Mouse (Mus musculus) neural tube, embryonic 12.5 days (tissue): Measurements from ENCODE around the gene Zscan22. TPM values are rescaled to one million over a fixed set of nuclear protein-coding genes. Genes with fewer than 3 reads are reported as not detected.
"Not testable (repeated sequence)": the region's sequence is repeated elsewhere in the genome, so short reads cannot be mapped to it uniquely, and the experiment has no call there.

Source experiments
- ATAC-seq: fragments of 200-750 bp; cut with Nextera tagmentation; 2 replicates; pipeline ENCODE4 v1.8.0; 2017; ENCODE audit warnings: low read depth, mild to moderate bottlenecking, moderate TSS enrichment, moderate library complexity; ENCODE audit not compliant: low FRiP score
- H3K27ac ChIP-seq: fragments of 300-500 bp; sonication (generic); 2 replicates; pipeline ENCODE4 v1.5.1; 2016
- H3K27me3 ChIP-seq: fragments of 300-500 bp; sonication (generic); replicated peaks from 2 replicates; pipeline ENCODE4 v1.6.1; 2016; ENCODE audit warnings: mild to moderate bottlenecking
- H3K36me3 ChIP-seq: fragments of 300-500 bp; sonication (generic); 2 replicates; pipeline ENCODE4 v1.6.1; 2016; ENCODE audit warnings: mild to moderate bottlenecking
- H3K4me1 ChIP-seq: fragments of 300-500 bp; sonication (generic); 2 replicates; pipeline ENCODE4 v1.6.1; 2016
- H3K4me2 ChIP-seq: fragments of 300-500 bp; sonication (generic); replicated peaks from 2 replicates; pipeline ENCODE4 v1.6.1; 2016; ENCODE audit warnings: mild to moderate bottlenecking
- H3K4me3 ChIP-seq: fragments of 300-500 bp; sonication (generic); 2 replicates; pipeline ENCODE4 v1.5.1; 2016
- H3K9ac ChIP-seq: fragments of 300-500 bp; sonication (generic); 2 replicates; pipeline ENCODE4 v1.6.1; 2016; ENCODE audit warnings: mild to moderate bottlenecking
- H3K9me3 ChIP-seq: fragments of 300-500 bp; sonication (generic); 2 replicates; pipeline ENCODE4 v1.6.1; 2016; ENCODE audit warnings: mild to moderate bottlenecking
- WGBS: fragments of 180-500 bp; shearing (Covaris S2); methylation state at CpG from one replicate; pipeline ENCODE4 v1.1.7; 2016; 5-methylcytosine and 5-hydroxymethylcytosine counted together
- polyA plus RNA-seq: library from polyadenylated mRNA; unstranded; fragments of >200 nt; fragmentation: Nextera tagmentation; extraction: Ambion mirVana; gene quantifications from 2 replicates; pipeline ENCODE4 v1.2.1, GENCODE M21; 2016

The Zscan22 gene
- polyA plus RNA-seq, 1 experiment from 2014 or later, result 12.5 TPM

GRCm38 (mm10) chr7:12909498-12909962, 11.9 kb downstream of the Zscan22 start:
- peak overlapping the region; percentile 42 for H3K4me3 ChIP-seq
- peaks cover 39% of the 10 kb centered on the region for H3K36me3 ChIP-seq
- H3K9ac ChIP-seq, result peak overlapping the region; percentile 61
- peak overlapping the region; percentile 59 for H3K4me2 ChIP-seq
- ATAC-seq, result peak; percentile 62
- WGBS, result 43% methylated on average over 7 of the region's 7 CpGs
- no peaks in the 10 kb centered on the region for H3K9me3 ChIP-seq
- H3K27me3 ChIP-seq, result no peaks in the 10 kb centered on the region
- H3K27ac ChIP-seq, result peak overlapping the region; percentile 46; the same call in 1 of the 2 replicates
- H3K4me1 ChIP-seq, result peaks cover 6% of the 10 kb centered on the region; the same call in 1 of the 2 replicates

DNA sequence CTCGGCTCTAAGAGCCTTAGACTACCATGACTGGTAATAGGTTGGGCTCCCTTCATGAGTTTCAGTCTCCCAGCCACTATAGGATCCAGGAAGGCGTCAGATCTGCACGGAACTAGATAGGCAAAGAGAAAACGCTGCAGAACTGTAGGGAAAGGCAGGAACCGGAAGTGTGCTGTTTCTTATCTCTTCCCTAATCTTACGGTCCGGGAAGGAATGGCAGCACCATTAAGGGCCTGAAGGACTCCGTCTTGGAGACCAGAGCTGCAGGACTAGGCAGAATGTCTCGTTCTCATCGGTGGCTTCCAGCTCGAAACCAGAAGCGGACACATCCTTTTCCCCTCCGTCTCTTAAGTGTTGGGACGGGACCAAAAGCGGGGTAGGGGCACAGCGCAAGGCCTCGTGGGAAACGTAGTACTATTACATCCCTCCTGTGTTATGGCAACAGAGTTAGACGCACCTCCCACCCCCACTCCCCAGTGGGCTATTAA, 12.6 kb downstream of the Zscan22 start:
- peaks cover 6% of the 10 kb centered on the region; the same call in 1 of the 2 replicates for H3K4me1 ChIP-seq
- H3K27me3 ChIP-seq, result no peaks in the 10 kb centered on the region
- peak overlapping the region; percentile 59 for H3K4me2 ChIP-seq
- H3K9me3 ChIP-seq, result no peaks in the 10 kb centered on the region
- H3K4me3 ChIP-seq, result peak overlapping the region; percentile 42
- H3K9ac ChIP-seq, result peak overlapping the region; percentile 61
- peak; percentile 85 for ATAC-seq
- H3K36me3 ChIP-seq, result peaks cover 33% of the 10 kb centered on the region
- peak overlapping the region; percentile 46 for H3K27ac ChIP-seq
- WGBS, result 7% methylated on average over 19 of the region's 19 CpGs

- Histone ChIP-seq H3K4me2 (no peak overlapping the region), H3K9ac (no peak overlapping the region), H3K4me3 (no peak overlapping the region), H3K4me1 (peaks cover 6% of the 10 kb centered on the region; the same call in 1 of the 2 replicates), H3K36me3 (peaks cover under 1% of the 10 kb centered on the region; the same call in 1 of the 2 replicates), H3K27me3 (no peaks in the 10 kb centered on the region), H3K27ac (no peak overlapping the region), H3K9me3 (no peaks in the 10 kb centered on the region)
- ATAC-seq, result no peak
Observed at GRCm38 (mm10) chr7:12913556-12913955, 15.9 kb downstream of the Zscan22 start.

DNA sequence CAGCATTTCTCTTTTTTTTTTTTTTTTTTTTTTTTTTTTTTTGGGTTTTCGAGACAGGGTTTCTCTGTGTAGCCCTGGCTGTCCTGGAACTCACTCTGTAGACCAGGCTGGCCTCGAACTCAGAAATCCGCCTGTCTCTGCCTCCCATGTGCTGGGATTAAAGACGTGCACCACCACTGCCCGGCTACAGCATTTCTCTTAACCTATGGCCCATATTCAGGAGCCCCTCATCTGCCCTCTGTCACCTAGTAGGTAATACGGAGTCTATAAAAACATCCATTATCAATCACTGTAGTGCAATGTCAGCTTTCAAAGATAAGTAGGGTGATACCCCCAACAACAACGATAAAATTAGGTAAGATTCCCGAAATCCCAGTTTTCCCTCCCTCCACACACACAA, 22.9 kb downstream of the Zscan22 start:
- Histone ChIP-seq H3K4me1 (peaks cover 11% of the 10 kb centered on the region), H3K4me2 (peak overlapping the region; percentile 82; the same call in 1 of the 2 replicates), H3K36me3 (peaks cover 23% of the 10 kb centered on the region)
- not testable (repeated sequence) for H3K27me3 ChIP-seq, ATAC-seq, H3K27ac ChIP-seq, H3K9me3 ChIP-seq, H3K9ac ChIP-seq, H3K4me3 ChIP-seq
- 88% methylated on average over 7 of the region's 8 CpGs for WGBS

GRCm38 (mm10) chr7:12921318-12921704, 23.7 kb downstream of the Zscan22 start:
- H3K27ac ChIP-seq, result peak overlapping the region; percentile 75
- peak overlapping the region; percentile 86 for H3K4me3 ChIP-seq
- peak overlapping the region; percentile 71 for H3K9ac ChIP-seq
- H3K9me3 ChIP-seq, result no peaks in the 10 kb centered on the region
- H3K27me3 ChIP-seq, result peaks cover 5% of the 10 kb centered on the region
- peaks cover 31% of the 10 kb centered on the region for H3K36me3 ChIP-seq
- peaks cover 11% of the 10 kb centered on the region for H3K4me1 ChIP-seq
- peak; percentile 19; the same call in 1 of the 2 replicates for ATAC-seq
- 0% methylated on average over 3 of the region's 3 CpGs for WGBS
- H3K4me2 ChIP-seq, result peak overlapping the region; percentile 82

GRCm38 (mm10) chr7:12921705-12922465, 24.3 kb downstream of the Zscan22 start, which contains the start of gene Rps5:
Gene Rps5 (plus strand): TSS chr7:12922290.
- ATAC-seq, result peak; percentile 98
- Histone ChIP-seq H3K9ac (peak within 1 kb of the TSS; percentile 77), H3K4me3 (peak within 1 kb of the TSS; percentile 86), H3K27ac (peak within 1 kb of the TSS; percentile 75), H3K36me3 (peaks cover 37% of the 10 kb centered on the region), H3K4me2 (peak within 1 kb of the TSS; percentile 93), H3K9me3 (no peaks in the 10 kb centered on the region), H3K4me1 (peaks cover 11% of the 10 kb centered on the region), H3K27me3 (peaks cover 11% of the 10 kb centered on the region)
- under 1% methylated on average over 55 of the region's 55 CpGs for WGBS

GRCm38 (mm10) chr7:12922729-12923128, 25.1 kb downstream of the Zscan22 start:
- peak overlapping the region; percentile 86 for H3K4me3 ChIP-seq
- H3K4me1 ChIP-seq, result peaks cover 13% of the 10 kb centered on the region
- ATAC-seq, result no peak
- H3K4me2 ChIP-seq, result peak overlapping the region; percentile 93
- peak overlapping the region; percentile 77 for H3K9ac ChIP-seq
- H3K36me3 ChIP-seq, result peaks cover 42% of the 10 kb centered on the region
- 3% methylated on average over 8 of the region's 8 CpGs for WGBS
- H3K9me3 ChIP-seq, result no peaks in the 10 kb centered on the region
- no peak overlapping the region for H3K27ac ChIP-seq
- peaks cover 19% of the 10 kb centered on the region for H3K27me3 ChIP-seq

DNA sequence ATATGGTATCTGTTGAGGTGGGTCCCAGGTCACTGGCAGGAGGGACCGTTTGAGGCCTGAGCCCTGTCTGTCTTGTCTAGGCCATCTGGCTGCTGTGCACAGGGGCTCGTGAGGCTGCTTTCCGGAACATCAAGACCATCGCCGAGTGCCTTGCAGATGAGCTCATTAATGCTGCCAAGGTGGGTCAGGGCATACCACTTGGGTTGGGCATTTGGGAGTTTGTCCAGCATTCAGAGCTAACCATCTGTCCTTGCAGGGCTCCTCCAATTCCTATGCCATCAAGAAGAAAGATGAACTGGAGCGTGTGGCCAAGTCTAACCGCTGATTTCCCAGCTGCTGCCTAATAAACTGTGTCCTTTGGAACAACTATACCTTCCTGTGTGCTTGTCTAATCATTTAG, 28.7 kb downstream of the Zscan22 start:
- H3K9ac ChIP-seq, result no peak overlapping the region
- peaks cover 50% of the 10 kb centered on the region for H3K36me3 ChIP-seq
- H3K27me3 ChIP-seq, result peaks cover 30% of the 10 kb centered on the region
- H3K4me1 ChIP-seq, result peaks cover 19% of the 10 kb centered on the region
- no peak overlapping the region for H3K27ac ChIP-seq
- no peak overlapping the region for H3K4me2 ChIP-seq
- H3K9me3 ChIP-seq, result no peaks in the 10 kb centered on the region
- no peak for ATAC-seq
- no peak overlapping the region for H3K4me3 ChIP-seq
- WGBS, result 88% methylated on average over 7 of the region's 7 CpGs

DNA sequence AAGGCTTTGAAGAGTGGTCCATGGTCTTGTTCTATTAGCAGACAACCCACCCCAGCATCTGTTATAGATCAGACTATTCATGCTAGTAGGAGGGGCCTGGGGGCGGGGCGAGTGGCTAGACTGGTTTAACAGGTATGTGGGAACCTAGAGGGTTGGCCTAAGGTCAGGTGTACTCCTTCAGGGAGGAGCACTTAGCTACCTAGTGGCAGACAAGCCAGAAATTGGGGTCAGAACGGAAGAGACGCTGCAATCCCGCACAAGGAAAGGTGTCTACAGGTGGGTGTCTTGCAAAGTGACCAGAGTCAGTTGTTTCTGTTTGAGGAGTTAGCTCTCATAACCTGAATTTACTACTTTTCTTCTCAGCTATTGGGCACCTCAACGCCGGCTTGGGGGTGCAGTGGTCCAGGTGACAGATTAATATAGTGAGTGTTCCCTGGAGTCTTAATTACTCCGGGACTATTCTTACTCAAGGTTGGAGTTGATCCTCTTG, 29.6 kb downstream of the Zscan22 start, which contains the start of gene Rnf225:
Gene Rnf225, plus strand, starts transcription at position 226 of the 490 bp plus-strand sequence.
- Histone ChIP-seq H3K27me3 (peaks cover 30% of the 10 kb centered on the region), H3K9ac (peak within 1 kb of the TSS; percentile 44), H3K27ac (no peak within 1 kb of the TSS), H3K4me2 (peak within 1 kb of the TSS; percentile 57), H3K4me3 (peak within 1 kb of the TSS; percentile 27; the same call in 1 of the 2 replicates), H3K4me1 (peaks cover 19% of the 10 kb centered on the region), H3K36me3 (peaks cover 50% of the 10 kb centered on the region), H3K9me3 (no peaks in the 10 kb centered on the region)
- 25% methylated on average over 8 of the region's 8 CpGs for WGBS
- ATAC-seq, result no peak

DNA sequence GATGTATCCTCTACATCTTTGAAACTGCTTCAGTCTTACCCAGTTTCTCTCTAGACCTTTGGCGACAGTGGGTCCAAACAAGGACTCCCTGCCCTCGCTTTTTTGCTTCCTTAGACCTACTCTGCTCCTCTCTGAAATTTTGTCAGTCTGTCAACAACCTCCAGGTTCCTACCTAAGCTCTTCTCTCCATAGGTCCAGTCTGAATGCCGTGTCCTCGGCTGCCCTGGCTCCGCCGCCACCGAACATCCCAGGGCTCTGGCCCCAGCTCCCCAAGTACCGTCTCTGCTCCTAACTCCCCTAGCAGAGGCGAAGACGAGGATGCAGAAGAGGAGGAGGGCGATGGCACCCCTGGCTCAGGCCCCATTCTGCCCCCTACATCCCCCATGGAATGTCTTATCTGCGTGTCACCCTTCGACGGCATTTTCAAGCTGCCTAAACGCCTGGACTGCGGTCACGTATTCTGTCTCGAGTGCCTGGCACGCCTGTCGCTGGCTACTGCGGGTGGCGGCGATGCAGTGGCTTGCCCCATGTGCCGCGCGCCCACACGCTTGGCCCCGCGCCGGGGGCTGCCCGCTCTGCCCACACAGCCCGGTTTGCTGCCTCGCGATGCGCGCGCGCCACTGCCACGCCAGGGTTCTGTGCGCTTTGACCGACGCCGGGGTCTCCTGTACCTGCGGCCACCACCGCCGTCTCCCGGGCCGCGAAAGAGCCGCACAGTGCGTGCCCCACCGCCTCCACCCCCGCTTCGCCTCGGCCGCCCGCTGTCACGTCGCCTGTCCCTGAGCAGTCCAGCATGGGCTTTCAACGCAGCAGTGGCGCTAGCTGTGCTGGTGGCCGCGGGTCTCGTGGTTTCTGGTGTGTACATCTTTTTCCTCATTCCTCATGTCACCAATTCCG, 30.3 kb downstream of the Zscan22 start:
- H3K27ac ChIP-seq, result no peak overlapping the region
- peak overlapping the region; percentile 44 for H3K9ac ChIP-seq
- H3K4me2 ChIP-seq, result peak overlapping the region; percentile 57
- H3K4me3 ChIP-seq, result peak overlapping the region; percentile 27; the same call in 1 of the 2 replicates
- H3K27me3 ChIP-seq, result peaks cover 30% of the 10 kb centered on the region
- WGBS, result 4% methylated on average over 65 of the region's 65 CpGs
- peaks cover 50% of the 10 kb centered on the region for H3K36me3 ChIP-seq
- H3K4me1 ChIP-seq, result peaks cover 16% of the 10 kb centered on the region
- ATAC-seq, result peak; percentile 56
- H3K9me3 ChIP-seq, result no peaks in the 10 kb centered on the region

DNA sequence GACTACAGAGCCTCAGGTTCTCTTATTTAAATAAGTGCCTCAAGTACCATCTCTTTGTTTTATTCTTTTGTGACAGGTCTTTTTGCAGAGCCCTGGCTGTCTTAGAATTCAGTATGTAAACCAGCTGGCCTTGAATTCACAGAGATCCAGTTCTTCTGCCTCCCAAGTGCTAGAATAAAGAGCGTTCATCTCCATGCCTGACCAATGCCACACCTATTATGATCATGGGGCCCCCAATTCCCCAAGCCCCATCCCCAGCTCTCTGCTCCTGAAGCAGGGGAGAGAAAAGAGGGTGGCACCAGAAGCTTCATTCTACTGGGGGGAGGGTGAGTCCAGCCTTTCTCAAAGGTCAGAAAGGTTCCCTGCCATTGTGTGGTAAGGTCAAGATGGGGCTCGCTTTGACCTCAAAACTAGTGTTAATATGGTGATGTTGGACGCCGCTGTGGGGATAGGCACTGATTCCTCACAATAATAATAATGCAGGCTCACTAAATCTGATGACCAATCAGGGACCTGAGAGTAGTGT, 36.1 kb downstream of the Zscan22 start:
- H3K27ac ChIP-seq, result no peak overlapping the region
- no peak overlapping the region for H3K9ac ChIP-seq
- ATAC-seq, result no peak

More for the DNA sequence above, 36.1 kb downstream of the Zscan22 start:
- H3K9me3 ChIP-seq, result no peaks in the 10 kb centered on the region
- H3K4me1 ChIP-seq, result no peaks in the 10 kb centered on the region
- WGBS, result 74% methylated on average over 4 of the region's 4 CpGs
- 0 out of 2 replicates have a peak, but pooled peaks cover 8% of the 10 kb centered on the region for H3K36me3 ChIP-seq
- H3K4me2 ChIP-seq, result no peak overlapping the region
- peaks cover 1% of the 10 kb centered on the region; the same call in 1 of the 2 replicates for H3K27me3 ChIP-seq
- H3K4me3 ChIP-seq, result no peak overlapping the region
